Mouse (Mus musculus) heart, postnatal 0 days (tissue): ENCODE data around the gene Klhdc4. TPM values are rescaled to one million over a fixed set of nuclear protein-coding genes. Genes with fewer than 3 reads are reported as not detected.

ENCODE experiments used
- ATAC-seq: fragments of 200-750 bp; cut with Nextera tagmentation; 2 replicates; pipeline ENCODE4 v1.8.0; 2017; ENCODE audit warnings: low read depth, moderate number of reproducible peaks, moderate library complexity; ENCODE audit not compliant: insufficient read depth
- DNase-seq: peaks from one replicate; pipeline ENCODE4 v3.0.0-alpha.2; 2016; ENCODE audit warnings: low spot score
- H3K27ac ChIP-seq: fragments of 300-500 bp; sonication (generic); 2 replicates; pipeline ENCODE4 v1.5.1; 2014; ENCODE audit warnings: low read depth, mild to moderate bottlenecking
- H3K27me3 ChIP-seq: fragments of 300-500 bp; sonication (generic); 2 replicates; pipeline ENCODE4 v1.6.1; 2014; ENCODE audit warnings: low read length, mixed read lengths; ENCODE audit not compliant: control insufficient read depth, insufficient read depth
- H3K36me3 ChIP-seq: fragments of 300-500 bp; sonication (generic); replicated peaks from 2 replicates; pipeline ENCODE4 v1.6.1; 2014; ENCODE audit warnings: low read length, mixed read lengths; ENCODE audit not compliant: control insufficient read depth, insufficient read depth
- H3K4me1 ChIP-seq: fragments of 300-500 bp; sonication (generic); 2 replicates; pipeline ENCODE4 v1.6.1; 2014; ENCODE audit warnings: antibody characterized with exemption; ENCODE audit not compliant: control insufficient read depth, insufficient read depth
- H3K4me2 ChIP-seq: fragments of 300-500 bp; sonication (generic); 2 replicates; pipeline ENCODE4 v1.6.1; 2014; ENCODE audit warnings: low read depth, mild to moderate bottlenecking, low read length, moderate library complexity
- H3K4me3 ChIP-seq: fragments of 300-500 bp; sonication (generic); 2 replicates; pipeline ENCODE4 v1.5.1; 2014; ENCODE audit warnings: low read depth, low read length
- H3K9ac ChIP-seq: fragments of 300-500 bp; sonication (generic); replicated peaks from 2 replicates; pipeline ENCODE4 v1.6.1; 2014; ENCODE audit warnings: low read depth, low read length, mixed read lengths
- H3K9me3 ChIP-seq: fragments of 300-500 bp; sonication (generic); replicated peaks from 2 replicates; pipeline ENCODE4 v1.6.1; 2016; ENCODE audit warnings: low read length; ENCODE audit not compliant: control insufficient read depth
- CTCF ChIP-seq: IDR thresholded peaks from 2 replicates; pipeline ENCODE4 v1.5.1; 2016; ENCODE audit warnings: antibody characterized with exemption, control low read depth, low read depth
- EP300 ChIP-seq: IDR thresholded peaks from 2 replicates; pipeline ENCODE4 v1.6.1; 2016; ENCODE audit warnings: antibody characterized with exemption, low read depth
- WGBS: fragments of 180-500 bp; shearing (Covaris S2); extraction: QIAGEN DNeasy Blood & Tissue Kit; methylation state at CpG from one replicate; pipeline ENCODE4 v1.1.7; 2014; 5-methylcytosine and 5-hydroxymethylcytosine counted together
- polyA plus RNA-seq: library from polyadenylated mRNA; unstranded; fragments of >200 nt; fragmentation: Nextera tagmentation; extraction: Ambion mirVana; gene quantifications from 2 replicates; pipeline ENCODE4 v1.2.1, GENCODE M21; 2015
- total RNA-seq: library from RNA; depleted of rRNA; stranded (reverse); fragments of >200 nt; gene quantifications from 2 replicates; pipeline ENCODE4 v1.2.3, GENCODE M21; 2014; ENCODE audit warnings: low replicate concordance

Gene Klhdc4
- total and polyA plus RNA-seq, 2 experiments from 2014 or later, result 9.4 to 13.9 TPM

DNA sequence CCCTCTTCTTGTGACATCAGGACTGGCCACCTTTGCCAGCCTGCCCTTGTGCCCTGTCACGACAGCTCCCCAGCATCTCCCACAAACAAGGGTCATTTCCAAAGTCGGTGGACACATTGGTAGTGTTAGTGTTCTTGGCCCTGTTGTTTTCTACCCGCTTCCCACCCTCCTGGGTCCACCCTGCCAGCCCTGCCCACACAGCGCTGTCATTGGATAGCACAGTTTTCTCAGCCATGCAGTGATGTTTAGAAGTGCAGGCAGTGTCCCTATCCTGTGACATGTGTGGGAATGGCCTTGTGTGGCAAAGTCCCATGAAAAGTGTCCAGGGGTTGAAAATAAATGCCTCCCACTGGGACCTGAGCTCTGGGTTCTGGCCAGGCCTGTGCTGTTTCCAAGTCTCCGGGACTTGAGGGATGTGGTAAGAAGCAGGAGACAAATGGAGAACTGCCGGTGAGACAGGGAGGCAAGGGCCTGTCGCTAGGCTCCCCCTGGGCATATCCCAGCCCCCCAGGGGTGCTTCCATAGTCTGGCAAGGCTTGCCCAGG, 63.7 kb downstream of the Klhdc4 start:
- no peaks in the 10 kb centered on the region for H3K36me3 ChIP-seq
- H3K9ac ChIP-seq, result no peak overlapping the region
- no peak overlapping the region for H3K4me3 ChIP-seq
- no peak for ATAC-seq
- TF ChIP-seq CTCF (no peak), EP300 (no peak)
- WGBS, result 62% methylated on average over 7 of the region's 7 CpGs
- no peak overlapping the region for H3K4me2 ChIP-seq
- no peaks in the 10 kb centered on the region for H3K9me3 ChIP-seq
- no peak overlapping the region for H3K27ac ChIP-seq
- no peaks in the 10 kb centered on the region for H3K4me1 ChIP-seq
- H3K27me3 ChIP-seq, result 0 out of 2 replicates have a peak, but pooled peaks cover 3% of the 10 kb centered on the region
- no peak for DNase-seq

- Histone ChIP-seq H3K4me2 (no peak overlapping the region), H3K27me3 (no peaks in the 10 kb centered on the region), H3K9me3 (no peaks in the 10 kb centered on the region), H3K27ac (no peak overlapping the region), H3K36me3 (no peaks in the 10 kb centered on the region), H3K9ac (no peak overlapping the region), H3K4me3 (no peak overlapping the region), H3K4me1 (no peaks in the 10 kb centered on the region)
- ATAC-seq (no peak), DNase-seq (no peak)
- no peak for TF ChIP-seq EP300
- TF ChIP-seq CTCF, result no peak
- 62% methylated on average over 9 of the region's 9 CpGs for WGBS
Measured at GRCm38 (mm10) chr8:121763700-121764013, 65.7 kb downstream of the Klhdc4 start.

- H3K27me3 ChIP-seq, result no peaks in the 10 kb centered on the region
- no peak for TF ChIP-seq CTCF
- no peak overlapping the region for H3K4me3 ChIP-seq
- no peaks in the 10 kb centered on the region for H3K4me1 ChIP-seq
- no peaks in the 10 kb centered on the region for H3K36me3 ChIP-seq
- DNase-seq (no peak), ATAC-seq (no peak)
- 42% methylated on average over 7 of the region's 7 CpGs for WGBS
- H3K4me2 ChIP-seq, result no peak overlapping the region
- no peak overlapping the region for H3K27ac ChIP-seq
- H3K9ac ChIP-seq, result no peak overlapping the region
- no peaks in the 10 kb centered on the region for H3K9me3 ChIP-seq
Measured at GRCm38 (mm10) chr8:121762999-121763699, 66.2 kb downstream of the Klhdc4 start.

GRCm38 (mm10) chr8:121761480-121761879, 67.9 kb downstream of the Klhdc4 start:
- 24% methylated on average over 10 of the region's 10 CpGs for WGBS
- Histone ChIP-seq H3K4me2 (no peak overlapping the region), H3K9ac (no peak overlapping the region), H3K9me3 (no peaks in the 10 kb centered on the region), H3K4me1 (no peaks in the 10 kb centered on the region), H3K4me3 (no peak overlapping the region), H3K27me3 (no peaks in the 10 kb centered on the region), H3K27ac (no peak overlapping the region), H3K36me3 (no peaks in the 10 kb centered on the region)
- ATAC-seq, result no peak
- TF ChIP-seq EP300, result no peak
- no peak for TF ChIP-seq CTCF
- peak; percentile 53 for DNase-seq

DNA sequence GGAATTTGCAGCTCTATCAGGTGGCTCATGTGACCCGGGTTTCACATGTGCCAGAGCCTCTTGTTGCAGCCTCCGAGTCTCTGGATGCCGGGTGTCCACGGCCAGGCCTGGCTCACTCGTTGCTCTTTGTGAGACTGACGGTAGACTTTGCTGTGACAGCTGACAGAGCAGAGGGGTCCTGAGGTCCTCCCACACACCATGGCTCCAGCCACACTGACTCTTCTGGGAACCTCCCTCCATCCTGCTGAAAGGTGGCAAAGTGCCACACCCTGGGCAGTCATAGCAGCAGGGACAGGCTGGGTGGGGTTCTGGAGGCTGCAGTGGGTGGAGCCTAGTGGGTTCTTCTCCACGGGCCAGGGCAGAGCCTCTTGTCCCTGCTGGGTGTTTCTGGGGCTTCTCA, 68.9 kb downstream of the Klhdc4 start:
- Histone ChIP-seq H3K9me3 (no peaks in the 10 kb centered on the region), H3K36me3 (no peaks in the 10 kb centered on the region), H3K4me2 (no peak overlapping the region), H3K9ac (no peak overlapping the region), H3K4me3 (no peak overlapping the region), H3K4me1 (no peaks in the 10 kb centered on the region), H3K27ac (no peak overlapping the region), H3K27me3 (no peaks in the 10 kb centered on the region)
- TF ChIP-seq CTCF (no peak), EP300 (no peak)
- 53% methylated on average over 7 of the region's 7 CpGs for WGBS
- DNase-seq (no peak), ATAC-seq (no peak)

DNA sequence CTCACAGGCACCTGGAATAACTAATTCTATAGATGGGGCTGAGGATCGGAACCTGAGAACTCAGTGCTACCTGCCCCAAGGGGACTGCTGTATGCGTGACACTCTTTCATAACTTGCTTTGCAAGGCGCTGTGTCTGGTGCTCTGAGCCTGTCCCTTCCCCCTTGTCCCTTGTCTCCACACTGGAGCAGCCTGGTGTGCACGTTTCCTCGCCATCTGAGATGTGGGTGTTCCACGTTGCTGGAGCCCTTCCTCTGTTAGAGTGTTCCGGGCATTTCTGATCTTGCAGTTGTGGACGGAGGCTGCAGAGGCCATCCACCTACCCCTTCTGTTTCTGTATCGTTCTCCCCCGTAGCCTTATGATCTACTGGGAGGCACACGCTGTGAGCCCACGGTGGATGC, 70.9 kb downstream of the Klhdc4 start:
- DNase-seq (no peak), ATAC-seq (no peak)
- 49% methylated on average over 12 of the region's 12 CpGs for WGBS
- Histone ChIP-seq H3K9ac (no peak overlapping the region), H3K9me3 (no peaks in the 10 kb centered on the region), H3K4me2 (no peak overlapping the region), H3K4me3 (no peak overlapping the region), H3K27ac (no peak overlapping the region), H3K36me3 (no peaks in the 10 kb centered on the region), H3K27me3 (peaks cover 8% of the 10 kb centered on the region), H3K4me1 (no peaks in the 10 kb centered on the region)
- TF ChIP-seq EP300 (no peak), CTCF (no peak)
